Comparison of ENCODE assay signal across 12 mouse cellular contexts in genomic region chr10:13913689-13914088, GRCm38 (mm10). TPM values are rescaled to one million over a fixed set of nuclear protein-coding genes. Genes with fewer than 3 reads are reported as not detected.
A peak's percentile ranks its signal among the peaks of the same experiment; 100 is the strongest.
DNase-seq lines count a peak whose midpoint lies in the region; ATAC-seq and TF ChIP-seq lines count a peak whose summit lies in the region.
"Had no signal": no experiment of that assay in that cellular context is flagged by ENCODE, and none has a peak within 500 bp of the region (broad histone marks: within the 10 kb centered on the region; RNA-seq: fewer than 3 reads in every experiment).

No protein-coding gene starts in this region.

- TF ChIP-seq CTCF in lung, postnatal 0 days (IDR thresholded peaks at IDR 0.05) = peak; percentile 59

- no peak for TF ChIP-seq EP300 in lung, postnatal 0 days (IDR thresholded peaks at IDR 0.05)

- no peak overlapping the region for H3K4me3 ChIP-seq in lung, postnatal 0 days (ENCODE audit: low read depth, low read length)
- H3K4me3 ChIP-seq: erythroblast, embryonic 14.5 days; neural tube, embryonic 13.5 days had no signal

- H3K4me2 ChIP-seq in lung, postnatal 0 days (replicated peaks; ENCODE audit: low read depth, low read length) = no peak overlapping the region
- H3K4me2 ChIP-seq: neural tube, embryonic 13.5 days had no signal

- ATAC-seq in lung, postnatal 0 days = no peak

- intact Hi-C loops in heart, postnatal 14 days (cut with DNase I) = no loop called here

- no peaks in the 10 kb centered on the region for H3K27me3 ChIP-seq in lung, postnatal 0 days (replicated peaks; ENCODE audit: insufficient read depth, low read length)
- H3K27me3 ChIP-seq: neural tube, embryonic 13.5 days had no signal

- H3K9me3 ChIP-seq in lung, postnatal 0 days (ENCODE audit: low read length) = no peaks in the 10 kb centered on the region
- H3K9me3 ChIP-seq: neural tube, embryonic 13.5 days had no signal

- no peak overlapping the region for H3K9ac ChIP-seq in lung, postnatal 0 days (replicated peaks; ENCODE audit: low read depth)
- H3K9ac ChIP-seq: neural tube, embryonic 13.5 days had no signal

- DNase-seq in heart, postnatal 14 days = peak; percentile 13 to 25
- DNase-seq in heart, adult 9 months (ENCODE audit: low spot score in 2 of 2) = no peak
- peak; percentile 22 for DNase-seq in A20 (ENCODE audit: low read depth, low spot score)
- DNase-seq in adrenal gland, postnatal 14 days = peak; percentile 32
- DNase-seq in lung, postnatal 0 days (ENCODE audit: low spot score) = peak; percentile 12
- no peak for DNase-seq in cerebellum, adult 8-10 months
- no peak for DNase-seq in testis, postnatal 14 days (ENCODE audit: low spot score)
- no peak for DNase-seq in ovary, postnatal 10 days (ENCODE audit: low spot score)
- DNase-seq: cerebellum, adult 9-10 months; layer of hippocampus, postnatal 36 days had no signal

- no peaks in the 10 kb centered on the region for H3K4me1 ChIP-seq in lung, postnatal 0 days (ENCODE audit: insufficient read depth, low read depth, low read length)

- no peak overlapping the region for H3K27ac ChIP-seq in lung, postnatal 0 days (ENCODE audit: low read length)
- H3K27ac ChIP-seq: neural tube, embryonic 13.5 days had no signal

- no peaks in the 10 kb centered on the region for H3K36me3 ChIP-seq in lung, postnatal 0 days (ENCODE audit: insufficient read depth, low read length)
- H3K36me3 ChIP-seq: neural tube, embryonic 13.5 days had no signal

RNA-seq across cellular contexts. Expression of gene Aig1, which starts 44.9 kb away (rescaled TPM):
- total RNA-seq in heart, postnatal 14 days (2021) = 10 to 100 TPM; 55.5 to 60.1 TPM
- total RNA-seq in adrenal gland, postnatal 14 days (2021) = 27.1 and 29.3 TPM in 2 replicates
- polyA plus RNA-seq in lung, postnatal 0 days (2015; fragmentation: Nextera tagmentation; extraction: Ambion mirVana) = 45.5 and 47.4 TPM in 2 replicates

RNA-seq across cellular contexts. Expression of gene Hivep2, which starts 52.2 kb away (rescaled TPM):
- total RNA-seq in heart, postnatal 14 days (2021) = 10 to 100 TPM; 28.1 to 28.8 TPM
- 27.2 and 31.2 TPM in 2 replicates for total RNA-seq in adrenal gland, postnatal 14 days (2021)
- polyA plus RNA-seq in lung, postnatal 0 days (2015; fragmentation: Nextera tagmentation; extraction: Ambion mirVana) = 4.5 and 6.2 TPM in 2 replicates
- polyA plus RNA-seq: erythroblast, embryonic 14.5 days had no signal

Comparison
In these comparisons a context has a peak if more than half of its experiments do, and no peak if none do; other contexts are left out.
1. DNase-seq: peak in heart, postnatal 14 days (2 of 2), A20 (single experiment), adrenal gland, postnatal 14 days (single experiment) and lung, postnatal 0 days (single experiment); none in heart, adult 9 months (0 of 2), cerebellum, adult 8-10 months (single experiment), testis, postnatal 14 days (single experiment) and ovary, postnatal 10 days (single experiment).